ENCODE assay signal across 9 mouse cellular contexts in genomic region chr9:102267311-102268027, GRCm38 (mm10).
DNase-seq lines count a peak whose midpoint lies in the region; ATAC-seq and TF ChIP-seq lines count a peak whose summit lies in the region.
"Had no signal": no experiment of that assay in that cellular context is flagged by ENCODE, and none has a peak within 500 bp of the region (broad histone marks: within the 10 kb centered on the region; RNA-seq: fewer than 3 reads in every experiment).

No protein-coding gene starts in this region.

- no peaks in the 10 kb centered on the region for H3K4me1 ChIP-seq in heart, adult 2 months (ENCODE audit: control insufficient read depth, insufficient read depth, low read length)
- H3K4me1 ChIP-seq in kidney, adult 2 months (ENCODE audit: control insufficient read depth, insufficient read depth, low read length) = no peaks in the 10 kb centered on the region
- no peaks in the 10 kb centered on the region for H3K4me1 ChIP-seq in liver, embryonic 15.5 days (replicated peaks)
- peaks cover 8% of the 10 kb centered on the region for H3K4me1 ChIP-seq in olfactory bulb, adult 2 months (ENCODE audit: control insufficient read depth, insufficient read depth, low read length)

- no peak for ATAC-seq in liver, embryonic 15.5 days (ENCODE audit: insufficient read depth)

- no peaks in the 10 kb centered on the region for H3K36me3 ChIP-seq in heart, adult 2 months (ENCODE audit: control insufficient read depth, insufficient read depth, low read length)
- no peaks in the 10 kb centered on the region for H3K36me3 ChIP-seq in kidney, adult 2 months (ENCODE audit: control insufficient read depth, insufficient read depth, low read length)
- no peaks in the 10 kb centered on the region for H3K36me3 ChIP-seq in liver, embryonic 15.5 days (replicated peaks)

- H3K27me3 ChIP-seq in heart, adult 2 months (ENCODE audit: control insufficient read depth, insufficient read depth, low read length) = no peaks in the 10 kb centered on the region
- no peaks in the 10 kb centered on the region for H3K27me3 ChIP-seq in kidney, adult 2 months (replicated peaks; ENCODE audit: control insufficient read depth, insufficient read depth, low read length)
- H3K27me3 ChIP-seq in liver, embryonic 15.5 days = peaks cover 27% of the 10 kb centered on the region

- H3K9ac ChIP-seq in heart, adult 2 months (ENCODE audit: low read depth, low read length) = peak overlapping the region; percentile 28; the same call in 1 of the 2 replicates
- H3K9ac ChIP-seq in liver, embryonic 15.5 days = no peak overlapping the region

- peak overlapping the region; percentile 65 for H3K27ac ChIP-seq in heart, adult 2 months
- H3K27ac ChIP-seq in kidney, adult 2 months (ENCODE audit: insufficient read depth, low read depth, low read length) = no peak overlapping the region
- no peak overlapping the region for H3K27ac ChIP-seq in liver, embryonic 15.5 days (replicated peaks)
- no peak overlapping the region for H3K27ac ChIP-seq in olfactory bulb, adult 2 months (ENCODE audit: insufficient read depth, low read depth, low read length)

- 0 out of 2 replicates have a peak overlapping the region, but pooled peaks have one; percentile 10 for H3K4me2 ChIP-seq in liver, embryonic 15.5 days

- H3K79me2 ChIP-seq in heart, adult 2 months (replicated peaks; ENCODE audit: control insufficient read depth, insufficient read depth, low read length) = no peaks in the 10 kb centered on the region

- TF ChIP-seq CTCF in heart, adult 2 months (IDR thresholded peaks at IDR 0.05) = peak; percentile 53
- TF ChIP-seq CTCF in kidney, adult 2 months (conservative IDR thresholded peaks at IDR 0.05; ENCODE audit: insufficient read depth, insufficient read length, low read depth, low read length) = no peak
- no peak for TF ChIP-seq CTCF in olfactory bulb, adult 2 months (IDR thresholded peaks at IDR 0.05; ENCODE audit: insufficient read depth, low read depth, low read length)

- no peak for TF ChIP-seq EP300 in heart, adult 2 months (IDR thresholded peaks at IDR 0.05; ENCODE audit: insufficient read depth, low read depth, low read length)

- intact Hi-C loops in heart, adult 2 months (cut with DNase I) = loop anchor here (2.0 kb wide), 1 partner anchor 87 kb away; the partner anchor contains the start of gene Ephb1

- DNase-seq in cerebellum, adult 11-12 months = peak; percentile 53
- DNase-seq in cerebellum, adult 9-10 months = no peak
- DNase-seq in embryo, embryonic 10 days (ENCODE audit: low spot score) = peak; percentile 76
- DNase-seq in heart, adult 2 months = peak; percentile 61 to 66
- DNase-seq in kidney, adult 2 months = peak; percentile 29
- DNase-seq in adipocyte (ENCODE audit: low spot score) = no peak

- H3K4me3 ChIP-seq in heart, adult 2 months = peak overlapping the region; percentile 45
- peak overlapping the region; percentile 16; the same call in 1 of the 2 replicates for H3K4me3 ChIP-seq in kidney, adult 2 months (ENCODE audit: insufficient read depth, low read depth, low read length)
- no peak overlapping the region for H3K4me3 ChIP-seq in liver, embryonic 15.5 days (replicated peaks)
- peak overlapping the region; percentile 30 for H3K4me3 ChIP-seq in olfactory bulb, adult 2 months (ENCODE audit: insufficient read depth, low read depth, low read length)
- H3K4me3 ChIP-seq: erythroblast, embryonic 14.5 days had no signal

- H3K9me3 ChIP-seq in liver, embryonic 15.5 days (replicated peaks) = no peaks in the 10 kb centered on the region

- WGBS in heart, adult 2 months = 5% methylated on average over 18 of the region's 18 CpGs
- WGBS in kidney, adult 2 months = 13% methylated on average over 18 of the region's 18 CpGs
- 1% methylated on average over 18 of the region's 18 CpGs for WGBS in liver, embryonic 15.5 days (ENCODE audit: insufficient replicate concordance)
- WGBS in olfactory bulb, adult 2 months = 2% methylated on average over 18 of the region's 18 CpGs

- no peak for TF ChIP-seq POLR2A in heart, adult 2 months (IDR thresholded peaks at IDR 0.05; ENCODE audit: insufficient read depth, low read depth, low read length)
- TF ChIP-seq POLR2A in kidney, adult 2 months (IDR thresholded peaks at IDR 0.05; ENCODE audit: low read depth, low read length) = no peak
- no peak for TF ChIP-seq POLR2A in olfactory bulb, adult 2 months (IDR thresholded peaks at IDR 0.05; ENCODE audit: insufficient read depth, low read depth, low read length)

Comparison
In these comparisons a context has a peak if more than half of its experiments do, and no peak if none do; other contexts are left out.
1. DNase-seq: peak in cerebellum, adult 11-12 months (single experiment), embryo, embryonic 10 days (single experiment), heart, adult 2 months (2 of 2) and kidney, adult 2 months (single experiment); none in cerebellum, adult 9-10 months (single experiment) and adipocyte (single experiment).